In genomic region chr12:117857884-117858283, GRCm38 (mm10) we compare ENCODE assay signal across 24 mouse cellular contexts. TPM values are rescaled to one million over a fixed set of nuclear protein-coding genes. Genes with fewer than 3 reads are reported as not detected.
DNase-seq lines count a peak whose midpoint lies in the region; ATAC-seq and TF ChIP-seq lines count a peak whose summit lies in the region.
"Had no signal": no experiment of that assay in that cellular context is flagged by ENCODE, and none has a peak within 500 bp of the region (broad histone marks: within the 10 kb centered on the region; RNA-seq: fewer than 3 reads in every experiment).

No protein-coding gene starts in this region.

- H3K9ac ChIP-seq in liver, adult 2 months (ENCODE audit: low read depth, low read length) = no peak overlapping the region
- no peak overlapping the region for H3K9ac ChIP-seq in liver, embryonic 11.5 days (ENCODE audit: low read depth, low read length)
- no peak overlapping the region for H3K9ac ChIP-seq in liver, embryonic 14.5 days (replicated peaks)
- H3K9ac ChIP-seq in liver, embryonic 12.5 days = no peak overlapping the region
- H3K9ac ChIP-seq in liver, postnatal 0 days (replicated peaks) = no peak overlapping the region
- H3K9ac ChIP-seq in forebrain, postnatal 0 days = no peak overlapping the region
- H3K9ac ChIP-seq: embryonic facial prominence, embryonic 12.5 days; forebrain, embryonic 13.5 days; forebrain, embryonic 15.5 days had no signal

- no peak for TF ChIP-seq POLR2A in liver, adult 2 months (IDR thresholded peaks at IDR 0.05; ENCODE audit: extremely low read depth, insufficient read depth, low read length)

- H3K79me2 ChIP-seq in liver, adult 2 months (ENCODE audit: control insufficient read depth, insufficient read depth, low read length) = no peaks in the 10 kb centered on the region

- no peak for TF ChIP-seq CTCF in liver, adult 2 months (IDR thresholded peaks at IDR 0.05; ENCODE audit: low read depth, low read length)
- no peak for TF ChIP-seq CTCF in liver, embryonic 14.5 days (IDR thresholded peaks at IDR 0.05; ENCODE audit: low read depth)
- TF ChIP-seq CTCF in liver, postnatal 0 days (IDR thresholded peaks at IDR 0.05; ENCODE audit: low read depth) = no peak
- no peak for TF ChIP-seq CTCF in forebrain, postnatal 0 days (IDR thresholded peaks at IDR 0.05; ENCODE audit: low read depth)

- H3K4me2 ChIP-seq in liver, embryonic 11.5 days = no peak overlapping the region
- no peak overlapping the region for H3K4me2 ChIP-seq in liver, embryonic 14.5 days (ENCODE audit: low read depth)
- no peak overlapping the region for H3K4me2 ChIP-seq in liver, embryonic 12.5 days
- peak overlapping the region; percentile 42 for H3K4me2 ChIP-seq in liver, postnatal 0 days (ENCODE audit: low read depth, low read length)
- H3K4me2 ChIP-seq in forebrain, postnatal 0 days (ENCODE audit: low read depth) = no peak overlapping the region
- H3K4me2 ChIP-seq: embryonic facial prominence, embryonic 12.5 days; forebrain, embryonic 13.5 days; forebrain, embryonic 15.5 days had no signal

- H3K9me3 ChIP-seq in liver, embryonic 11.5 days (ENCODE audit: control insufficient read depth, low read length) = no peaks in the 10 kb centered on the region
- no peaks in the 10 kb centered on the region for H3K9me3 ChIP-seq in liver, embryonic 14.5 days (ENCODE audit: control insufficient read depth, low read length)
- H3K9me3 ChIP-seq in liver, embryonic 12.5 days (replicated peaks) = no peaks in the 10 kb centered on the region
- no peaks in the 10 kb centered on the region for H3K9me3 ChIP-seq in liver, postnatal 0 days (ENCODE audit: low read length)
- H3K9me3 ChIP-seq in forebrain, postnatal 0 days (ENCODE audit: low read length) = no peaks in the 10 kb centered on the region
- H3K9me3 ChIP-seq: embryonic facial prominence, embryonic 10.5 days; embryonic facial prominence, embryonic 12.5 days; forebrain, embryonic 13.5 days; forebrain, embryonic 15.5 days had no signal

- 30% methylated on average over 6 of the region's 6 CpGs for WGBS in liver, adult 2 months
- WGBS in liver, embryonic 11.5 days = 85% methylated on average over 6 of the region's 6 CpGs
- 68% methylated on average over 6 of the region's 6 CpGs for WGBS in liver, embryonic 14.5 days (ENCODE audit: insufficient replicate concordance)
- 77% methylated on average over 6 of the region's 6 CpGs for WGBS in liver, embryonic 12.5 days (ENCODE audit: insufficient replicate concordance)
- 69% methylated on average over 6 of the region's 6 CpGs for WGBS in liver, postnatal 0 days (ENCODE audit: insufficient replicate concordance)
- 96% methylated on average over 6 of the region's 6 CpGs for WGBS in forebrain, postnatal 0 days

- H3K27me3 ChIP-seq in liver, adult 2 months (ENCODE audit: control insufficient read depth, insufficient read depth, low read length) = no peaks in the 10 kb centered on the region
- H3K27me3 ChIP-seq in liver, embryonic 11.5 days (replicated peaks; ENCODE audit: control insufficient read depth, insufficient read depth, low read length) = no peaks in the 10 kb centered on the region
- no peaks in the 10 kb centered on the region for H3K27me3 ChIP-seq in liver, embryonic 14.5 days (ENCODE audit: control insufficient read depth, insufficient read depth, low read length)
- no peaks in the 10 kb centered on the region for H3K27me3 ChIP-seq in liver, embryonic 12.5 days (replicated peaks)
- no peaks in the 10 kb centered on the region for H3K27me3 ChIP-seq in liver, postnatal 0 days (ENCODE audit: insufficient read depth, low read length)
- no peaks in the 10 kb centered on the region for H3K27me3 ChIP-seq in forebrain, postnatal 0 days (ENCODE audit: insufficient read depth, low read length)
- H3K27me3 ChIP-seq: CH12.LX; embryonic facial prominence, embryonic 12.5 days; forebrain, embryonic 13.5 days; forebrain, embryonic 15.5 days; Patski had no signal

- no peaks in the 10 kb centered on the region for H3K4me1 ChIP-seq in liver, adult 2 months (ENCODE audit: control insufficient read depth, insufficient read depth, low read length)
- H3K4me1 ChIP-seq in liver, embryonic 11.5 days (replicated peaks; ENCODE audit: control insufficient read depth, insufficient read depth, low read length) = 0 out of 2 replicates have a peak, but pooled peaks cover 2% of the 10 kb centered on the region
- H3K4me1 ChIP-seq in liver, embryonic 14.5 days (replicated peaks; ENCODE audit: control insufficient read depth in 2 of 2, insufficient read depth in 2 of 2, low read length in 1 of 2) = 0 out of 4 replicates have a peak, but pooled peaks cover 0 to 2% of the 10 kb centered on the region in 2 experiments
- 0 out of 2 replicates have a peak, but pooled peaks cover 4% of the 10 kb centered on the region for H3K4me1 ChIP-seq in liver, embryonic 12.5 days
- no peaks in the 10 kb centered on the region for H3K4me1 ChIP-seq in liver, postnatal 0 days (ENCODE audit: insufficient read depth)
- H3K4me1 ChIP-seq in forebrain, postnatal 0 days (ENCODE audit: insufficient read depth) = no peaks in the 10 kb centered on the region
- H3K4me1 ChIP-seq: forebrain, embryonic 13.5 days; forebrain, embryonic 15.5 days had no signal

- no peaks in the 10 kb centered on the region for H3K36me3 ChIP-seq in liver, adult 2 months (ENCODE audit: control insufficient read depth, insufficient read depth, low read length)
- no peaks in the 10 kb centered on the region for H3K36me3 ChIP-seq in liver, embryonic 11.5 days (ENCODE audit: control insufficient read depth, insufficient read depth, low read length)
- H3K36me3 ChIP-seq in liver, embryonic 14.5 days (replicated peaks; ENCODE audit: control insufficient read depth, insufficient read depth, low read depth) = no peaks in the 10 kb centered on the region
- H3K36me3 ChIP-seq in liver, embryonic 12.5 days = peaks cover 3% of the 10 kb centered on the region; the same call in 1 of the 2 replicates
- no peaks in the 10 kb centered on the region for H3K36me3 ChIP-seq in liver, postnatal 0 days (replicated peaks; ENCODE audit: insufficient read depth, low read length)
- no peaks in the 10 kb centered on the region for H3K36me3 ChIP-seq in forebrain, postnatal 0 days (ENCODE audit: insufficient read depth)
- H3K36me3 ChIP-seq: embryonic facial prominence, embryonic 12.5 days; forebrain, embryonic 15.5 days; G1E had no signal

- no peak for TF ChIP-seq EP300 in liver, embryonic 14.5 days (IDR thresholded peaks at IDR 0.05; ENCODE audit: low read depth)
- no peak for TF ChIP-seq EP300 in liver, postnatal 0 days (IDR thresholded peaks at IDR 0.05; ENCODE audit: low read depth)

- no peak overlapping the region for H3K27ac ChIP-seq in liver, adult 2 months (replicated peaks; ENCODE audit: insufficient read depth, low read depth, low read length)
- no peak overlapping the region for H3K27ac ChIP-seq in liver, embryonic 11.5 days (ENCODE audit: low read depth, low read length)
- no peak overlapping the region for H3K27ac ChIP-seq in liver, embryonic 14.5 days
- H3K27ac ChIP-seq in liver, embryonic 12.5 days = no peak overlapping the region
- 0 out of 2 replicates have a peak overlapping the region, but pooled peaks have one; percentile 39 for H3K27ac ChIP-seq in liver, postnatal 0 days (ENCODE audit: low read depth)
- no peak overlapping the region for H3K27ac ChIP-seq in forebrain, postnatal 0 days (ENCODE audit: low read depth, low read length)
- H3K27ac ChIP-seq: embryonic facial prominence, embryonic 10.5 days; embryonic facial prominence, embryonic 12.5 days; forebrain, embryonic 13.5 days; forebrain, embryonic 15.5 days had no signal

- no peak overlapping the region for H3K4me3 ChIP-seq in liver, adult 2 months (ENCODE audit: insufficient read depth, low read depth, low read length)
- no peak overlapping the region for H3K4me3 ChIP-seq in liver, embryonic 11.5 days (ENCODE audit: low read depth, low read length)
- no peak overlapping the region for H3K4me3 ChIP-seq in liver, embryonic 14.5 days (ENCODE audit: insufficient read depth in 1 of 2, low read depth in 2 of 2, low read length in 2 of 2)
- H3K4me3 ChIP-seq in liver, embryonic 12.5 days = no peak overlapping the region
- no peak overlapping the region for H3K4me3 ChIP-seq in liver, postnatal 0 days (ENCODE audit: low read depth, low read length)
- no peak overlapping the region for H3K4me3 ChIP-seq in forebrain, postnatal 0 days (ENCODE audit: low read depth, low read length)
- H3K4me3 ChIP-seq: embryonic facial prominence, embryonic 10.5 days; embryonic facial prominence, embryonic 12.5 days; forebrain, embryonic 13.5 days; forebrain, embryonic 15.5 days had no signal

- DNase-seq in liver, adult 2 months (ENCODE audit: extremely low read depth, low read depth, low spot score) = peak; percentile 28
- DNase-seq in liver, embryonic 11.5 days (ENCODE audit: low spot score) = no peak
- no peak for DNase-seq in liver, embryonic 14.5 days (ENCODE audit: low read depth in 3 of 3, low spot score in 3 of 3)
- no peak for DNase-seq in liver, postnatal 0 days
- no peak for DNase-seq in forebrain, postnatal 0 days
- DNase-seq: adrenal gland, adult 8-10 months; adrenal gland, postnatal 14 days; adrenal gland, postnatal 36 days; B cell, adult 2 months; cerebellum, adult 11-12 months; cerebellum, adult 2 months; cerebellum, adult 9-10 months; cerebellum, postnatal 10 days; cerebellum, postnatal 25 days had no signal

- no peak for ATAC-seq in liver, embryonic 11.5 days (replicated peaks; ENCODE audit: low FRiP score)
- peak; percentile 42; the same call in 1 of the 2 replicates for ATAC-seq in liver, embryonic 14.5 days (ENCODE audit: insufficient read depth)
- ATAC-seq in liver, embryonic 12.5 days = no peak
- peak; percentile 20; the same call in 1 of the 2 replicates for ATAC-seq in liver, postnatal 0 days
- ATAC-seq in forebrain, postnatal 0 days = no peak
- ATAC-seq: activated CD4-positive, CD25-positive, alpha-beta regulatory T cell, adult 4 months; CD4-positive, CD25-positive, alpha-beta regulatory T cell, adult 4 months; forebrain, embryonic 13.5 days; forebrain, embryonic 15.5 days; Patski had no signal

RNA-seq across cellular contexts. Expression of gene Cdca7l, which starts 53.8 kb away (rescaled TPM):
- total RNA-seq in liver, adult 2 months (2014; rRNA removed) = 0.65 and 1.3 TPM in 2 replicates
- polyA plus RNA-seq in liver, adult 2 months (2012; rRNA removed) = 0.10 and 0.18 TPM in 2 replicates
- 48.3 and 54.9 TPM in 2 replicates for polyA plus RNA-seq in liver, embryonic 11.5 days (2014; fragmentation: Nextera tagmentation; extraction: Ambion mirVana)
- polyA plus RNA-seq in liver, embryonic 14.5 days (2012; rRNA removed) = 6.0 and 11.0 TPM in 2 replicates
- 15.9 and 18.8 TPM in 2 replicates for polyA plus RNA-seq in liver, embryonic 14.5 days (2014; fragmentation: Nextera tagmentation; extraction: Ambion mirVana)
- 34.8 and 35.2 TPM in 2 replicates for polyA plus RNA-seq in liver, embryonic 12.5 days (2016; fragmentation: Nextera tagmentation; extraction: Ambion mirVana)
- polyA plus RNA-seq in liver, postnatal 0 days (2015; fragmentation: Nextera tagmentation; extraction: Ambion mirVana) = 7.5 and 7.8 TPM in 2 replicates
- 2.1 and 4.7 TPM in 2 replicates for total RNA-seq in forebrain, postnatal 0 days (2014; rRNA removed)
- 2.7 and 4.2 TPM in 2 replicates for polyA plus RNA-seq in forebrain, postnatal 0 days (2015; fragmentation: Nextera tagmentation; extraction: Ambion mirVana)

Comparison
In these comparisons a context has a peak if more than half of its experiments do, and no peak if none do; other contexts are left out.
1. ATAC-seq: peak in liver, embryonic 14.5 days (single experiment) and liver, postnatal 0 days (single experiment); none in liver, embryonic 11.5 days (single experiment), liver, embryonic 12.5 days (single experiment) and forebrain, postnatal 0 days (single experiment).